Mouse (Mus musculus) thymus, adult 2 months (tissue): ENCODE results near the gene Vat1.

Experiments used
- CTCF ChIP-seq: fragments of 200-500 bp; IDR thresholded peaks from 2 replicates; pipeline ENCODE4 v1.5.1; 2012; ENCODE audit warnings: mild to moderate bottlenecking, control low read depth, low read length, moderate library complexity, borderline replicate concordance; ENCODE audit not compliant: control insufficient read depth, poor library complexity, insufficient read depth; ENCODE audit errors: extremely low read depth
- POLR2A ChIP-seq: fragments of 200-500 bp; IDR thresholded peaks from 2 replicates; pipeline ENCODE4 v1.6.1; 2012; ENCODE audit warnings: mild to moderate bottlenecking, low read length, control low read depth, moderate library complexity; ENCODE audit not compliant: control insufficient read depth, poor library complexity, insufficient read depth; ENCODE audit errors: extremely low read depth

- peak; percentile 59; the same call in 1 of the 2 replicates for TF ChIP-seq POLR2A
- TF ChIP-seq CTCF, result peak; percentile 63; the same call in 1 of the 2 replicates
These were observed 40.9 kb downstream of the Vat1 start, which contains the start of the genes Rundc1 and Ptges3l for GRCm38 (mm10) chr11:101424925-101425813.
